Mouse (Mus musculus): ENCODE data around the gene Spint1.

Gene Spint1

GRCm38 (mm10) chr2:119237210-119237870, at the start of gene Spint1:
Spint1 (plus strand) TSS chr2:119237362.
- DNase-seq (ENCODE audit: low spot score) = peak; percentile 85

DNA sequence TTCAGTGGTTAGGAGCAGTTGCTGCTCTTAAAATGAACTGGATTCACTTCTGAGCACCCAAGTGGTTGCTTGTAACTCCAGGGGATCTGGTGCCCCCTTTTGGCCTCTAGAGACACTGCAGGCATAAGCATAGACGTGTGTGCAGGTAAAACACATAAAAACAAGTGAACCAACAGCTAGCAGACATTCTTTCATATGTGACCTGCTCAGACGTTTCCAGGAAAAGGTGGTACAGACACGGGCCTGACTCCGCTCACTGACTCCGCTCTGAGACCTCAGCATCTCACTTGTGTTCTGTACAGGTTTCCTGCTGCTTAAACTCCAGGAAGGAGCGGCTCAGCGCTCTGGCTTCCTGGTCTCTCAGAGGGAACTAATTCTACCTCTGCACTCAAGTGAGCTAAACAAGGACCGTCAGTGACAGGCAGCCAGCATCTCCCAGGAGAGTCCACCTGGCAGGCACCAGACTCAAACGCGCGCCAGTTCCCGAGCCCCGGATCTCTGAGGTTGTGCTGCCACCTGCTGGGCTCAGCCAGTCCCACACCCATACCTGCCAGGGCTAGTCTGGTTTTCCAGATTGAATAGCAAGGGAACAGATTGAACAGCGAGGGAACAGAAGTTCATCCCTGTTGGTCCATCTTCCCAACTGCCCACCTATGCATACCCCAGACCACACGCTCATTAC, 48.0 kb upstream of the Spint1 start:
- peak; percentile 73 for DNase-seq (ENCODE audit: low spot score)

- DNase-seq (ENCODE audit: low spot score) = no peak
Measured at GRCm38 (mm10) chr2:119190969-119191368, 46.2 kb upstream of the Spint1 start.

DNA sequence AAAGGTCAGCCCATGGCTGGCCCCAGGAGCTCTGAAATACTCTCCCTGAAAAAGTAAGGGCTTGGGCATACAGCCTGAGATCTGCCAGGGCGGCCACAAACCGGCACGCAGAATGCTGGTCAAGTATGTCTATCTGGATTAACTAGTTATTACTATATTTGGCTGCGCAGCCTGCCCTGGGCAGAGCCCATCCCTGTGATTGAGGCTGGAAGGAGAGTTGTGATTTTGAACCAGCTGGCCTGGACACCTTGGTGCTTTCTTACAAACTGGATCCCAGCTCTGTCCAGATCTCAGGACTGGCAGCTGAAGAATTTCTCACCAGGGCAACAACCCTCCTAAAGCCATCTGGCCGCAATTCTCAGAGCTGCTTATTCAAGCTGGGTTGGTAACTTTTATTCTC, 43.0 kb upstream of the Spint1 start:
- DNase-seq (ENCODE audit: low spot score) = no peak

GRCm38 (mm10) chr2:119196316-119197108, 40.6 kb upstream of the Spint1 start:
- no peak for DNase-seq (ENCODE audit: low spot score)

DNA sequence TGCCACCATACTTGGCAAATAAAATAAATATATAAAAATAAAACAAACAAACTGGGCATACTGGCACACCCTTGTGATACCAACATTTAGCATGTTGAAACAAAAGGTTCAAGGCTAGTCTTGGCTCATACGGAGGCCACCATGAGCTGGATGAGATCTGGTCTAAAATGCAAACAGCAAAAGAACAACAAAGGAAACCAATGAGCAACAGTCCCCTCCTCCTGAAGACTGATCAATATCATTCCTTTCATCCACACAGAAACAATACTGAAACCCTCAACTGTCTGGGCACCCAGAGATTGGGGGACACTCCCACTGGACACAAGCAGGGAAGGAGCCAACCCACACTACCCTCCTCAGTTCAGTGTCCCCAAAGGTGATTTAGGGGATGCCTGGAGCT, 39.7 kb upstream of the Spint1 start:
- no peak for DNase-seq (ENCODE audit: low spot score)

DNA sequence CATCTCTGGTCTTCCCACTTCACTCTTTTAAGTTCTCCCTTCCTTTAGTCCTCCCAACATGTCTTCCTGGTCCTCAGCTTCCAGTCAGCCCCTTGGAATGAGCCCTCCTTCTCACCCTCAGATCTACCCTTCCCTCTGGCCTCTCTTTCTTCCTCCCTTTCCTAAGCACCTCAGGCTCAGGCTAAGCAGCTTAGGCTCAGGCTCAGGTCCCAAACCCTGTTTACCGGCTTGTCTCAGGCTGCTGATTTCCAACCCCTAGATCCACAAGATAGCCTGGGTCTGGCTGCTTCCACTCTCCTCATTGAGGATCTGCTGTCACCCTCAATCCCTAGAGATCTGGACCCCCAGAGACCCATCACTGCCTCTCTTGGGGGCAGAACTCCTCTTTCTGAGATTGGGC, 39.1 kb upstream of the Spint1 start:
- DNase-seq (ENCODE audit: low spot score) = no peak

DNA sequence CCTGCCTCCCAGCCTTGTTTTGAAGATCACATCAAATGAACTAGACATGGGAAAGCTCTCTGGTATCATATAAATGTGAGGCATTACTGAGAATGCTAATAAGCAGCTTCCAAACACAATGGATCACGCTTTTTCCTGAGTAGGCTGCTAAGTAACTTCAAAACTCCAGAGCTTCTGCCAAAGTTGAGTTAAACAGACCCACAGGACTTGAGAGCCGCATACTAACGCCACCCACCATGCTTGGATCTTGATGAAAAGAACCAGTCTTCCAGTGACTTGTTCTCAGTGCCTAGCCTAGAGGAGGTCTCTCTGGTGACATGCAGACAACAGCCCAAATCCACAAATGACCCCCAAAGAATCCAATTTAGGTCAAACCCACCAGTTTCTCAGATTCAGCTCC, 38.2 kb upstream of the Spint1 start:
- DNase-seq (ENCODE audit: low spot score) = no peak

- no peak for DNase-seq (ENCODE audit: low spot score)
Measured at GRCm38 (mm10) chr2:119202914-119203453, 34.2 kb upstream of the Spint1 start.

DNA sequence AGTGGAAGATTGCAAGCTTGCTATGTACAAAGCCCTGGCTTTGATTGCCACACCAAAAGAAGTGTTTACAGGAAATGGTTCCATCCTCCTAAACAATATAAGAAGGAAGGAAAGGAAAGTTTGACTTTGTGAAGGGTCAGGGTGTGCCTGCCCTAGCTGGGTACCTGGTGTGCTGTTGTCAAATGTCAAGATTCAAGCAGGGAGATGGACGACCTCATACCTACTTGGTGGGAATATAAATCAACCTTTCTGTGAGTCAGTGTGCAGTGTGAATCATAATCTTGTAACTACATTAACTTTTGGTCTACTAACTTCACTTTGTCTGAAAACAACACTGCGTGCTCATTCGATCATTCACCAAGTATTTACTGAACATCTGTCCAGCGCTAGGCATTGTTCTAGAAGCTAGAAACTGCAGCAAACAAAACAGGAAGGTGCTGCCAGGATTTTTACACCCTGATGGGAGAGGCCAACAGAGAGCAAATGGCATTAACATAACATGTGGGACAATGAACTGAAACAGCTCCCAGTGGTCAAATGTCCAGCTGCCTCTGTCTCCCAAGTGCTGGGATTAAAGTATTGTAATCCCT, 33.2 kb upstream of the Spint1 start:
- DNase-seq (ENCODE audit: low spot score) = no peak

DNA sequence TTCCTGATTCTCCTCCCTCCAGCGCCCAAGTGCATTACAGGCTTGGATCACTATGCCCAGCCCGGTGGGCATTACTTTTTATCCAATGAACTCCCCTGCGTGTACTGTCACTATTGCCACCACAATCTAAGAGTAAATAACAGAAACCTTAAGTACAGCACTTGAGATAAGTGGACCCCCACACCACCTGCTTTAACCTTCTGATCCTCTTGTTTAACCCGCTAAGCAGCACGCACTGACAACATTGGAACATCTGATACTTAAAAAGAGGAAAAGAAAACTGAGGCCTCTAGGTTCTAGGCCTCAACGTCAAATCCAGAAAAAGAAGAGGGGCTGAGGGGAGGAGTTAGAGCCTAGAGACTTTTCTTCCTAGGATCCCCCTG, 29.2 kb upstream of the Spint1 start:
- DNase-seq (ENCODE audit: low spot score) = no peak

- peak; percentile 98 for DNase-seq (ENCODE audit: low spot score)
Measured at GRCm38 (mm10) chr2:119208344-119209175, 28.6 kb upstream of the Spint1 start, which contains the start of the genes Zfyve19 and Dnajc17. Zfyve19 (plus strand) TSS chr2:119208617. Dnajc17 (minus strand) TSS chr2:119208795.

GRCm38 (mm10) chr2:119209176-119209507, 28.0 kb upstream of the Spint1 start:
- no peak for DNase-seq (ENCODE audit: low spot score)

DNA sequence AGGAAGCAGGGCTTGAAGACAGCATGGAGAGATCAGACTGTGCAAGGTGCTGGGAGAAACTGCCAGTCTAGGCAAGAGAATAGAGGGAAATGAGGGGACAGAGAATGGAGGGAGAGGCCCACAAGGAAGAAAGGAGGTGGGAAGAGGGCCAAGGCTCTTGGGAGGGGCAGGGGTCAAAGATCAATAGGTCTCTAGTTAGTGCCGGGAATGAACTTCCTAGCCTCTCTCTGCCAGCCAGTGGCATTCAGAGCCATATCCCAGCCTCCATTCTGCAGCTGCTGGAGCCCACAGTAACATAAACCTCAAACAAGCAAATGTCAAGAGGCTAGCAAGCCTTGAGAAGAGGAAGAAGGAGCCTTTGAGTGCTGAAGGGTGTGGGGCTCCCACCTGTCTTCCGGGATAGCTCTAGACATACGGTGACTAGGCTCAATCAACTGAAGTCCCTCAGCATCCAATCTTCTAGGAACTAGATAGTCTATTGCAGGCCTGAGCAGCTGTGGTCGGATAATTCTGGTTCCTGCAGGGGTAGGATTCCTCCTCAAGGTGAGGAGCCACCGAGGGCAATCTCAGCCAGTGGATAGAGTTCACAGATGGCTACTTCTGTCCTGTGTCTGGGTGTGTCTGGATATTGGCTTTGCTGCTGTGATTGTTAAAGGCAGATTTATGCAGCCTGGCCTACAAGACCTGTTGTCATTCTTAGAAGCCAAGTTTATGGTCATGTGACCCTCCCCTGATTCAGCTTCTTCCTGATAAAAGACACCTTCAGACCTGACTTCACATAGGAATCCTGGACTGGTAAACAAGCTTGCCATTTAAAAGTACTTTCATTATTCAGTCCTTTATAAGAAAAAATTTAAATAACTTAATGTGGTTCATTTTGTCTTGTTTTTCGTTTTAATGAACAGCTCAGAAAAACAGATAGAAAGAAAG, 7.1 kb upstream of the Spint1 start, which contains the start of gene Ppp1r14d:
Ppp1r14d (minus strand) TSS at position 132 of the 930 bp plus-strand sequence.
- DNase-seq (ENCODE audit: low spot score) = peak; percentile 56

GRCm38 (mm10) chr2:119236682-119237209, 416 bp upstream of the Spint1 start:
- DNase-seq (ENCODE audit: low spot score) = no peak

GRCm38 (mm10) chr2:119237871-119238220, 684 bp downstream of the Spint1 start:
- no peak for DNase-seq (ENCODE audit: low spot score)

DNA sequence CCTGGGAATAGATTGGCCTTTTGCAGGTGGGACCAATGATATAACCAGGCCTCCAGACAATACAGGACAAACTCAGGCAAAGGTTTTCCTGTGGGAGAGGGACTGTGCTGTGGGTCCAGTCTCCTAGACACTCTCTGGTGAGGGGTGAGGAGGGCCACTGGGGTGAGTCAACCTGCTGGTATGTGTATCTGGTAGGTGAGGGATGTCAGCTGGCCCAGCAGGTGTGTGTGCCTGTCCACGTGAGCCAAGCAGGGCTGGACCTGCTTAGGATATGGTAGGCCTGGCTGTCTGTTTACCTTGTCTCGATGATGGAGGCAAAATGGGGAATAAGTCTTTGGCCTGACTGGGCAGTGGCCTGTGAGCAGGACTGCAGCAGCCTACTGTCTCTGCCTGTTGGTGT, 1.5 kb downstream of the Spint1 start:
- DNase-seq (ENCODE audit: low spot score) = peak; percentile 61

- DNase-seq (ENCODE audit: low spot score) = peak; percentile 45
Measured at GRCm38 (mm10) chr2:119240075-119240818, 3.1 kb downstream of the Spint1 start.

DNA sequence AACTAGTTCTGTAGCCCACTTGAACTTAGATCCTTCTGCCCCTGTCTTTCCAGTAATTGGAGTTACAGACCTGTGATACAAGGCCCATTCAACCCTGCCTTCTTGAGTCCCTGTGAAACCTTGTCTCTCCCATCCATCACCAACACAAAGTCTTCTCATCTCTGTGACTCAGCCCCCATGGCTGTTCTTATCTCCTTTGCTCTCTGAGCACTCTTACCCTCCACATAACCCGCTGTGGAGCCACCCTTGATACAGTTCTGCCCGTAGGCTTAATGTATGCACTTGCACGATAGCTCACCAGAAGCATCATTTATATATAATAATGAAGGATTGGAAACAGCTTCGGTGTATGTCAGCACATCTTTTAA, 3.6 kb downstream of the Spint1 start:
- DNase-seq (ENCODE audit: low spot score) = no peak

Measured in yolk sac, embryonic 10.5 days (tissue).